Mouse (Mus musculus) liver, adult 2 months (tissue): ENCODE data around the gene Ctc1. TPM values are rescaled to one million over a fixed set of nuclear protein-coding genes. Genes with fewer than 3 reads are reported as not detected.

Experiments
- DNase-seq: peaks from one replicate; pipeline ENCODE4 v3.0.0-alpha.2; 2011; ENCODE audit warnings: low read depth, low spot score; ENCODE audit errors: extremely low read depth
- H3K27ac ChIP-seq: fragments of 200-500 bp; replicated peaks from 2 replicates; pipeline ENCODE4 v1.5.1; 2012; ENCODE audit warnings: low read depth, mild to moderate bottlenecking, control low read depth, inconsistent platforms, low read length; ENCODE audit not compliant: insufficient read depth
- H3K27me3 ChIP-seq: fragments of 200-500 bp; 2 replicates; pipeline ENCODE4 v1.6.1; 2012; ENCODE audit warnings: mild to moderate bottlenecking, moderate library complexity, low read length, inconsistent platforms; ENCODE audit not compliant: control insufficient read depth, insufficient read depth
- H3K36me3 ChIP-seq: fragments of 200-500 bp; 2 replicates; pipeline ENCODE4 v1.6.1; 2012; ENCODE audit warnings: low read length, inconsistent platforms; ENCODE audit not compliant: control insufficient read depth, insufficient read depth
- H3K4me1 ChIP-seq: fragments of 200-500 bp; 2 replicates; pipeline ENCODE4 v1.6.1; 2011; ENCODE audit warnings: low read length; ENCODE audit not compliant: control insufficient read depth, insufficient read depth
- H3K4me3 ChIP-seq: fragments of 200-500 bp; 2 replicates; pipeline ENCODE4 v1.5.1; 2011; ENCODE audit warnings: low read depth, mild to moderate bottlenecking, control low read depth, low read length, moderate library complexity; ENCODE audit not compliant: insufficient read depth
- H3K79me2 ChIP-seq: fragments of 200-500 bp; 2 replicates; pipeline ENCODE4 v1.6.1; 2012; ENCODE audit warnings: inconsistent platforms, mild to moderate bottlenecking, low read length, moderate library complexity; ENCODE audit not compliant: control insufficient read depth, insufficient read depth
- H3K9ac ChIP-seq: fragments of 200-500 bp; 2 replicates; pipeline ENCODE4 v1.6.1; 2012; ENCODE audit warnings: low read depth, mild to moderate bottlenecking, control low read depth, inconsistent platforms, low read length
- CTCF ChIP-seq: fragments of 200-500 bp; IDR thresholded peaks from 2 replicates; pipeline ENCODE4 v1.5.1; 2011; ENCODE audit warnings: low read depth, low read length, control low read depth
- POLR2A ChIP-seq: fragments of 200-500 bp; IDR thresholded peaks from 2 replicates; pipeline ENCODE4 v1.6.1; 2011; ENCODE audit warnings: low read length, control low read depth; ENCODE audit not compliant: insufficient read depth; ENCODE audit errors: extremely low read depth
- WGBS: fragments of 180-500 bp; shearing (Covaris S2); methylation state at CpG from one replicate; pipeline ENCODE4 v1.1.7; 2018; 5-methylcytosine and 5-hydroxymethylcytosine counted together
- polyA plus RNA-seq: library from polyadenylated mRNA; depleted of rRNA; stranded (reverse); fragments of >200 nt; gene quantifications from 2 replicates; pipeline ENCODE4 v1.2.3, GENCODE M21; 2012
- total RNA-seq: library from RNA; depleted of rRNA; stranded (reverse); fragments of >200 nt; gene quantifications from 2 replicates; pipeline ENCODE4 v1.2.3, GENCODE M21; 2014

Ctc1 gene
- total and polyA plus RNA-seq, 2 experiments: 2.6 to 12.5 TPM

GRCm38 (mm10) chr11:69072234-69072633 is 56.5 kb downstream of the Ctc1 start:
- H3K4me1 ChIP-seq: peaks cover 9% of the 10 kb centered on the region

GRCm38 (mm10) chr11:69072666-69073064 is 57.0 kb downstream of the Ctc1 start:
- DNase-seq: no peak
- Histone ChIP-seq H3K27me3 (no peaks in the 10 kb centered on the region), H3K4me1 (peaks cover 6% of the 10 kb centered on the region), H3K9ac (peak overlapping the region; percentile 67), H3K36me3 (no peaks in the 10 kb centered on the region), H3K4me3 (no peak overlapping the region), H3K79me2 (no peaks in the 10 kb centered on the region), H3K27ac (peak overlapping the region; percentile 41)
- 10% methylated on average over 9 of the region's 9 CpGs for WGBS
- TF ChIP-seq POLR2A: no peak
- no peak for TF ChIP-seq CTCF

More at GRCm38 (mm10) chr11:69072234-69072633, 56.5 kb downstream of the Ctc1 start:
- Histone ChIP-seq H3K9ac (no peak overlapping the region), H3K27me3 (no peaks in the 10 kb centered on the region), H3K4me3 (no peak overlapping the region), H3K27ac (no peak overlapping the region), H3K36me3 (no peaks in the 10 kb centered on the region), H3K79me2 (no peaks in the 10 kb centered on the region)
- TF ChIP-seq CTCF (no peak), POLR2A (no peak)
- WGBS: 85% methylated on average over 11 of the region's 11 CpGs
- DNase-seq: no peak

DNA sequence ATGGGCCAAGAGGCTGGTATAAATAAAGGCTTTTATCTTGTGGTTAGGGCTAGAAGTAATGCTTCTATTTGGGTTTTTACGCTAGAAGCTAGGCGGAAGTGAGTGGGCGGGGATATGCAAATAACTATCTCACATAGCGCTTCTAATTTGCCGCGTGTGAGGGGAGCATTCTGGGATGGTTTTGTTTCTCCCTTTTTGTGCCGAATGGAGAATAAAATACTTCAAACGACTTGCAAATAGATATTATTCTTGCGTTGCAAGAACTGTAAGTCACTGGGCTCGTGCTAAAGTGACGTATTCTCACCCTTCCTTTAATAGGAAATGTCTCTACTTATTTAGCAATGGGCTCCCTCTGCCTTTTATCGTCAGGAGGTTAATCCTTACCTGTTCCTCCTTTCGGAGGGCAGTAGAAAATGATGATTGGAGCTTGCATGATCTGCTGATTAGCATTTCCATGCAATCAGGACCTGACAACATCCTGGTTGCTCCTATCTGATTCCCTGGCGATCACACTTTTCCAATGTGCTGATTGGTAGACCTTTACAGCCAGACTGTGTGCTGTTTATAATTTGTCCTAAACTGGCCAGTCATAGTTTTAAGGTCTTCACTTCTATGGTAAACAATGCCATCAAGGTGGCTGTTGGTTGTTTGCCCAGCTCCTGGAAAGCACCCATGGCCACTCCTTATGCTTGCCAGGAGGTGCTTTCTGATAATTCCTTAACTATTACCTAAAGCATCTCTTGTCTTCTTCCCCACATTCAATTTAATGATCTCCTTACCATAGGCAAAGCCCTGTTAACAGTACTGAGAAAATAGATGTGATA is 57.6 kb downstream of the Ctc1 start:
- Histone ChIP-seq H3K4me3 (no peak overlapping the region), H3K27me3 (no peaks in the 10 kb centered on the region)
- TF ChIP-seq POLR2A (peak; percentile 50; the same call in 1 of the 2 replicates), CTCF (no peak)

DNA sequence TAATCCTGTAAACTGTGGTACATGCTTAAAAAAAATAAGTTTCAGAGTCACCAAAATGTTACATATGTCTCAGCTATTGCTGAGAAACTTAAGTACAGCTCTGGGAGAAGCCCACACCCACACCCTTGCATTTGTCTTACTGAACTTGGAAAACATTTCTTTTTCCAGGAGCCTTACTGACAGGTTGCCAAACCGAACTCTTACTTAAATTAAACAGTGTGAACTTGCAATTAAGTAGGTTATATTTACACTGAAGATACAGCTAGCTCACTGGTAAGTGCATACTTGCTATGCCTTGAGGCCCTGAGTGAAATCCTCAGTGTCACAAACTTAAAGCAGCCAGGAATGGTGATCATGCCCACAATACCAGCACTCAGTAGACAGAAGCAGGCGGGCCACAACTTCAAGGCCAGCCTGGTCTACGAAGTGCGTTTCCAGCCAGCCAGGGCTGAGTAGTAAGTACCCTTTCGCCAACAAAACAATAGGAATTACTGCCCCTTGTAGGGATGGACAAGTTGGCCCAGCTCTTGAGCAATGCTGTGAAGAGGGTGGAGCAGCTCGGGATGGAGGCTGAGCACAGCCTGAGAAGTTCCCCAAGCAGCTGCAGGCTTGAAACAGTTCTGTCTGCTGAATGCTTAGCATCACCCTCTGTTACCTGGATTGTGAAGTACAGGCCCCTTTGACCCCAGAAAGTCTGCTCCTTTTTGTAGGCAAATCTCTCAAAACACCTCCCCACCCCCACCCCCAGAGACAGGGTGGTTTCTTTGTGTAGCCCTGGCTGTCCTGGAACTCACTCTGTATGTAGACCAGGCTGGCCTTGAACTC is 58.5 kb downstream of the Ctc1 start:
- DNase-seq: no peak
- Histone ChIP-seq H3K4me3 (no peak overlapping the region), H3K36me3 (no peaks in the 10 kb centered on the region), H3K4me1 (peaks cover 5% of the 10 kb centered on the region), H3K9ac (no peak overlapping the region), H3K79me2 (no peaks in the 10 kb centered on the region), H3K27ac (no peak overlapping the region), H3K27me3 (no peaks in the 10 kb centered on the region)
- WGBS: 48% methylated on average over 6 of the region's 6 CpGs
- TF ChIP-seq CTCF (no peak), POLR2A (no peak)

More for the DNA sequence above, 57.6 kb downstream of the Ctc1 start:
- peak overlapping the region; percentile 67 for H3K27ac ChIP-seq
- peak; percentile 96 for DNase-seq
- under 1% methylated on average over 14 of the region's 14 CpGs for WGBS
- peaks cover 5% of the 10 kb centered on the region for H3K4me1 ChIP-seq
- no peaks in the 10 kb centered on the region for H3K36me3 ChIP-seq
- no peaks in the 10 kb centered on the region for H3K79me2 ChIP-seq
- peak overlapping the region; percentile 66 for H3K9ac ChIP-seq

- TF ChIP-seq CTCF (no peak), POLR2A (no peak)
- Histone ChIP-seq H3K4me1 (peaks cover 5% of the 10 kb centered on the region), H3K27ac (no peak overlapping the region), H3K27me3 (no peaks in the 10 kb centered on the region), H3K36me3 (no peaks in the 10 kb centered on the region), H3K9ac (no peak overlapping the region), H3K4me3 (no peak overlapping the region), H3K79me2 (no peaks in the 10 kb centered on the region)
- DNase-seq: no peak
- WGBS: 59% methylated on average over 2 of the region's 2 CpGs
Measured at GRCm38 (mm10) chr11:69074776-69075069, 59.0 kb downstream of the Ctc1 start.
